Mouse (Mus musculus): ENCODE data around the gene Igsf21. TPM values are rescaled to one million over a fixed set of nuclear protein-coding genes. Genes with fewer than 3 reads are reported as not detected.
A peak's percentile ranks its signal among the peaks of the same experiment; 100 is the strongest.

The Igsf21 gene
- polyA plus RNA-seq, 1 experiment from 2014 or later, result 0.39 TPM

DNA sequence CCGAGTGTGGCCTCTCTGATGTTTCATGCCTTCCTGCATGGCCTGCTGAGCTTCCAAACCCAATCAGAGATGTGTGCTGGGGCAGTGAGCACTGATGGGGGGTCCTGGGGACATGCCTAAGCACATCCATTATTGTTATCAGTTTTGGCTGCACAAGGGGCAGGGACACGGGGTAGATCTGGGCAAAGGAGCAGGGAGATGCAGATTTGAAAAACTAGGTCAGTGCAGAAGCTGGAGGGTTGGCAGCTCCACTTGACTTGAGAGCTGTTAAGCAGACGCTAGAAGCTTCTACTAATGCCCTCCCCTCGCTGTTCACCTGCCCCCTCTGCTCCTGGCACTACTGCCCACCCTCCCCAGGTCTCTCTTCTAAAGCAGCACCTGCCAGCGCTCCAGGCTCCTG is 20.5 kb upstream of the Igsf21 start:
- Histone ChIP-seq H3K4me1 (ENCODE audit: control insufficient read depth, insufficient read depth, low read length) (no peaks in the 10 kb centered on the region), H3K9me3 (replicated peaks; ENCODE audit: control insufficient read depth, low read length) (no peaks in the 10 kb centered on the region), H3K4me2 (no peak overlapping the region), H3K9ac (ENCODE audit: low read depth, low read length) (no peak overlapping the region), H3K27me3 (ENCODE audit: control insufficient read depth, insufficient read depth, low read length) (no peaks in the 10 kb centered on the region), H3K27ac (ENCODE audit: low read depth, low read length) (no peak overlapping the region), H3K36me3 (ENCODE audit: control insufficient read depth, insufficient read depth, low read length) (no peaks in the 10 kb centered on the region), H3K4me3 (ENCODE audit: low read depth, low read length) (no peak overlapping the region)
- ATAC-seq (replicated peaks; ENCODE audit: insufficient number of reproducible peaks, low FRiP score, low TSS enrichment), result no peak
- WGBS (ENCODE audit: insufficient replicate concordance), result 62% methylated on average over 5 of the region's 5 CpGs

DNA sequence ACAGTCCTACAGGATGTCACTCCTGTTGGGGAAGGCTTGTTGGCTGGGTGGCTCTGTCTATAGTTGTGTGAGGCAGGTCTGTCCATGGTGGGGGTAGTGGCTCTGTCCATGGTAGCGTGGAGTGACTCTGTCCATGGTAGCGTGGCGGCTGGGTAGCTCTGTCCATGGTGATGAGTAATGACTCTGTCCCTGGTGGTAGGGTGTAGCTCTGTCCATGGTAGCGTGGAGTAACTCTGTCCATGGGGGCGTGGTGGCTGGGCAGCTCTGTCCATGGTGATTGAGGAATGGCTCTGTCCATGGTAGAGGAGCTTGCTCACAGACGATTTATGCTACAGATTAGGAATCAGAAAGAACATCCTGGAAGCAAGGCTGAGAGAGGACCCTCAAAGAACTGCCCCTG is 12.4 kb upstream of the Igsf21 start:
- Histone ChIP-seq H3K4me2 (no peak overlapping the region), H3K9me3 (replicated peaks; ENCODE audit: control insufficient read depth, low read length) (no peaks in the 10 kb centered on the region), H3K36me3 (ENCODE audit: control insufficient read depth, insufficient read depth, low read length) (no peaks in the 10 kb centered on the region), H3K4me3 (ENCODE audit: low read depth, low read length) (no peak overlapping the region), H3K27me3 (ENCODE audit: control insufficient read depth, insufficient read depth, low read length) (no peaks in the 10 kb centered on the region; the same call in none of the 2 replicates), H3K4me1 (ENCODE audit: control insufficient read depth, insufficient read depth, low read length) (no peaks in the 10 kb centered on the region), H3K9ac (ENCODE audit: low read depth, low read length) (no peak overlapping the region), H3K27ac (ENCODE audit: low read depth, low read length) (no peak overlapping the region)
- 9% methylated on average over 6 of the region's 6 CpGs for WGBS (ENCODE audit: insufficient replicate concordance)
- peak; percentile 49; the same call in 1 of the 2 replicates for ATAC-seq (replicated peaks; ENCODE audit: insufficient number of reproducible peaks, low FRiP score, low TSS enrichment)

DNA sequence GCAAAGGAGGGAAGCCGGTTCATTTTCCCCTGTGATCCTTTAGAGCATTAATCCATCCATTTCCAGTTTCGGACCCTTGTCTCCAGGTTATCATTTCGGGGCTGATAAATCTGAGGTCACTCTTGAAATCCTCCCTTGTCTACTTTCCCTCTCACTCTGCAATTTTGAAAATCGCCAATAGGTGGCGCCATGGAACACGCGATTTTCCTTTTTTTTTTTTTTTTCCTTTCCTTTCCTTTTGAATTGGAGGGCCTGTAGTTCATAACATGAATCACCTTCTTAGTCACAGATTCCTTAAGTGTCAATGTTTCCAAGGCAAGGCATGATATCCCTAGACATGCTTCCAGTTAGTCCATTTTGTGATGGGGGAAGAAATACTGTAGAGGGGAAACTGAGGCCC is 5.8 kb upstream of the Igsf21 start:
- 11% methylated on average over 7 of the region's 7 CpGs for WGBS (ENCODE audit: insufficient replicate concordance)
- no peak for ATAC-seq (replicated peaks; ENCODE audit: insufficient number of reproducible peaks, low FRiP score, low TSS enrichment)
- no peak overlapping the region for H3K4me3 ChIP-seq (ENCODE audit: low read depth, low read length)
- peaks cover 39% of the 10 kb centered on the region for H3K27me3 ChIP-seq (ENCODE audit: control insufficient read depth, insufficient read depth, low read length)
- H3K4me1 ChIP-seq (ENCODE audit: control insufficient read depth, insufficient read depth, low read length), result no peaks in the 10 kb centered on the region
- no peak overlapping the region for H3K4me2 ChIP-seq
- no peaks in the 10 kb centered on the region for H3K9me3 ChIP-seq (replicated peaks; ENCODE audit: control insufficient read depth, low read length)
- no peak overlapping the region for H3K9ac ChIP-seq (ENCODE audit: low read depth, low read length)
- no peak overlapping the region for H3K27ac ChIP-seq (ENCODE audit: low read depth, low read length)
- H3K36me3 ChIP-seq (ENCODE audit: control insufficient read depth, insufficient read depth, low read length), result no peaks in the 10 kb centered on the region

DNA sequence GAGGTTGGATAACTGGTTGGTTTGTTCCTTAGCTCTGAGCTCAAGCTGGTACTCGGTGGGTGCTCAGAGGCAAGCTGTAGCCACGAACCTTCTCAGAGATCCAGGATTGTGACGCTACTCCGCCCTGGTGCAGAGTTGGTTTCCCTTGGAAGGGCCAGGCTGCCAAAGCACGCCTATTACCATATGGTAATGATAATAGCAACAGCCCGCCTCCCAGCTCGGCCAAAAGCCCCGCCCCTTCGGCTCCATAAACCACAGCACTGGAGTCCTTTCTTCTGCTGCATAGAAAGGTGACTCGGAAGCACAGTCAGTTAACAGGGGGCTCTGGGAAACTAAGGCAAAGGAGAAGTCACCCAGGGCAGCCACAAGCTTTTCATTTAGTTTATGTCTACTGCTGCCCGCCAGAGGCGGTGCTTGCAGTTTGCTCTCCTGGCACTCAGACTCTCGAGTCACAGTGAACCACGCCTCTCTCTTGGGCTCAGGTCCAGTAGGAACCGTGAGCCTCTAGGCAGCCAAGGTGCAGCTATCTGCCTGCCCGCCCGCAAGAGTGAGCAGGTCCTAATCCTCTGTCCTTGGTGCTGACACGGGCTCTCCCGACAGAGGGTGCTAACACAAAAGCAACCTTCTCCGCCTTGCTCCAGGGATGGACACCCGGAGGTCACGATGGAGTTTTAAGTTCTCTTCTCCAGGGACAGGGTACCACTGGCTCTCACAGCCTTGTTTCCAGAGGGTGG is 2.6 kb upstream of the Igsf21 start:
- no peak overlapping the region for H3K4me3 ChIP-seq (ENCODE audit: low read depth, low read length)
- peaks cover 5% of the 10 kb centered on the region for H3K4me1 ChIP-seq (ENCODE audit: control insufficient read depth, insufficient read depth, low read length)
- no peaks in the 10 kb centered on the region for H3K36me3 ChIP-seq (ENCODE audit: control insufficient read depth, insufficient read depth, low read length)
- H3K4me2 ChIP-seq, result no peak overlapping the region
- no peak for ATAC-seq (replicated peaks; ENCODE audit: insufficient number of reproducible peaks, low FRiP score, low TSS enrichment)
- no peak overlapping the region for H3K27ac ChIP-seq (ENCODE audit: low read depth, low read length)
- H3K9me3 ChIP-seq (replicated peaks; ENCODE audit: control insufficient read depth, low read length), result no peaks in the 10 kb centered on the region
- H3K9ac ChIP-seq (ENCODE audit: low read depth, low read length), result no peak overlapping the region
- H3K27me3 ChIP-seq (ENCODE audit: control insufficient read depth, insufficient read depth, low read length), result peaks cover 71% of the 10 kb centered on the region
- 6% methylated on average over 22 of the region's 22 CpGs for WGBS (ENCODE audit: insufficient replicate concordance)

DNA sequence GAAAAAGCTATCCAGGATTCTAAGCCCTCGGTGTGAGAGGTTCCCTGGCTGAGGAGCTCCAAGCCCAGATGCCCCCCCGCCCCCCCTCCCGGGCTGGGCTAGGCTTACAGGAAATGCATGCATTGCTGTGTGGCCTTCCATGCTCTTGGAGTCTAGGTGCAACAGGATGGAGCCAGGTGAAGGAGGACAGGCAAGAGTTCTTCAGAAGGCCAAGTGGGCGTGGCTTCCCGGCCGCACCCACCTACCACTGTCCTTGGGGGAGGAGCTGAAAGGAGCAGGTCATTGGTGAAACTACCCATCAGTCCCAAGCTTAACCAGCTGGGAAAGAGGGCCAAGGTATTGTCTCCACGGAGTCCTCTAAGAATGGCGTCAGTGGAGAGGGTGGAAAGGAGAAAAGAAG is 1.8 kb upstream of the Igsf21 start:
- H3K4me1 ChIP-seq (ENCODE audit: control insufficient read depth, insufficient read depth, low read length), result peaks cover 5% of the 10 kb centered on the region
- no peak overlapping the region for H3K4me2 ChIP-seq
- peaks cover 79% of the 10 kb centered on the region for H3K27me3 ChIP-seq (ENCODE audit: control insufficient read depth, insufficient read depth, low read length)
- H3K9ac ChIP-seq (ENCODE audit: low read depth, low read length), result no peak overlapping the region
- no peaks in the 10 kb centered on the region for H3K36me3 ChIP-seq (ENCODE audit: control insufficient read depth, insufficient read depth, low read length)
- no peak overlapping the region for H3K4me3 ChIP-seq (ENCODE audit: low read depth, low read length)
- H3K27ac ChIP-seq (ENCODE audit: low read depth, low read length), result no peak overlapping the region
- ATAC-seq (replicated peaks; ENCODE audit: insufficient number of reproducible peaks, low FRiP score, low TSS enrichment), result no peak
- WGBS (ENCODE audit: insufficient replicate concordance), result 5% methylated on average over 8 of the region's 8 CpGs
- H3K9me3 ChIP-seq (replicated peaks; ENCODE audit: control insufficient read depth, low read length), result no peaks in the 10 kb centered on the region

DNA sequence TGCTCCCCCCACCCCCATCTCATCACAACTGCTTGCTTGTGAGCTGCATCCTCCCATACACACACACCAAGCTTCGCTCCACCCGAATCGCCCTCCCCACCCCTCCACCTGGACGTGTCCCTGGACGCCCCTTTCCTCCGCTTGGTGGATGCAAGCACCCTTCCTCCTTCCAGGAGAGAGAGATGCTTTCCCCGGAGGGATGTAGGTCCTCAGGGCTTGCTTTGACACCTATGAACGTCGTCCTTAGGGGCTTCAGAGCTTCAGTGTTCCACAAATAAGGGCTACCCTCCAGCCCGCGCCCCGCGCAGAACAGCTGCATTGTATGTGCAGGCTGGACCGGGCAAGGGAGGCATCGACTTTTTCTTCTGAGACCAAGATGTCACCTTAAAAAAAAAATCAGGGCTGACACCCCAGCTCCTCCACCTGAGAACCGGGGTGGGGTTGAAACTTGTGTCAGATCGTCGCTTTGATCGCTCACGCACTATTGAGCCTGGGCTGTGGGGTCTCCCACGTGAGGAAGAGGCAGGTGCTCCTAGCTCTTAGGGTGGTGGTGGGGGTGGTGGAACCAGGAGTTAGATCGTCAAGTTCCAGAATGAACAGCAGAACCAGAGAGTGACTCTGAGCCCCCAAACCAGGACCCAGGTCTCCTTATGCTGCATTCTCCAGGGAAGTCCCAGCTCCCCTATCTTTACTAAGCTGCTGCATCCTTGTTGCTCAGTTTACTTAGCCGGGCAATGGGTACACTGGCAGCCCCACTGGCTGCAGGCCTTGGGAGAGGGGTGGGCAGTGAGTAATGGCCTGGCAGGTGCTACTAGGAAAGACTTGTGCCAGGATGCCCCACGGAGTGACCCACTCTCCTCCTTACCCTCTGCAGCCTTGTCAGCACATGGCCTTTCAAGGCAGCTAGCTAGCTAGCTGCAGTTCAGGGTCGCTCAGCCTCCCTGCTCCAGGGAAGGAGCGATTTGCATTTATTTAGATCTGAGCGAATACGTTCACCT is 721 bp upstream of the Igsf21 start:
- Histone ChIP-seq H3K27me3 (ENCODE audit: control insufficient read depth, insufficient read depth, low read length) (peaks cover 90% of the 10 kb centered on the region), H3K9me3 (replicated peaks; ENCODE audit: control insufficient read depth, low read length) (no peaks in the 10 kb centered on the region), H3K4me3 (ENCODE audit: low read depth, low read length) (peak overlapping the region; percentile 31; the same call in 1 of the 2 replicates), H3K4me1 (ENCODE audit: control insufficient read depth, insufficient read depth, low read length) (peaks cover 5% of the 10 kb centered on the region), H3K36me3 (ENCODE audit: control insufficient read depth, insufficient read depth, low read length) (no peaks in the 10 kb centered on the region), H3K27ac (ENCODE audit: low read depth, low read length) (no peak overlapping the region), H3K4me2 (peak overlapping the region; percentile 64), H3K9ac (ENCODE audit: low read depth, low read length) (no peak overlapping the region)
- ATAC-seq (replicated peaks; ENCODE audit: insufficient number of reproducible peaks, low FRiP score, low TSS enrichment), result no peak
- WGBS (ENCODE audit: insufficient replicate concordance), result 9% methylated on average over 28 of the region's 28 CpGs

DNA sequence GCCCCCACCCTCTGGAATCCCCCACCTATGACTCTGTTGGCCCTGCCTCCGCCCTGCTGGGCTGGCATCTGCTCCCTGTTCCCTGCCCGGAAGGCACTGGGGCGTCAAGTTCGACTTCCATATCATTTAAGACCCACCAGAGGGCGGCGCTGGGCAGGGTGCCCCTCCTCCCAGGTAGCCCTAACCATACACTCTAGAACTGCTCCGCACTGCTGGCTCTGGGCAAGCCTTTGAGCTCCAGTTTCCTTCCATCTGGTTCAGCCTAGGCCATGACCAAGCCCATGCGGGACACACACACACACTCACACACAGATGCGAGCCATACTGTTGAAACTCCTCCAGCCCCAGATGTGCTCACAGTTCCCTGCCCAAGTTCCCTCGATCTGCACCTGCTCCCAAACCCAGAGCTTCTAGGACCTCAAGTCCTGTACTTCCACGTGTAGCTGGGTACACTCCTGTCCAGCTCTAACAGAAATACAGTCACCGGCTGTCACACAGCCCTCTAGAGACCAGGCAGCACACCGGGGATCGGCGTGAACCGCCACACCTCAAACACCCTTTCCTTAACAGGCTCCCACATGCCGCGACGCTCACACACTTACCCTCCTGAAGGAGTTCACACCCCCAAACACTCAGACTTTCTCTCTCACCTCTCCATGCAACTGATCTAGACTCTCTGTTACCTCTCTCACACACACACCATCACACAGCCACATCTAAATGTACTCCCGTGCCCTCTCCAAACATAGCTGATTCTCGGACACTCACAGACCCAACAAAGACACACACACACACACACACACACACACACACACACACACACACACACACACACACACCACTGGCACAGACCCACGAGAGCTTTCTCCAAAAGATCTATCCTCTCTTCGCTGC is 1.1 kb downstream of the Igsf21 start:
- Histone ChIP-seq H3K36me3 (ENCODE audit: control insufficient read depth, insufficient read depth, low read length) (no peaks in the 10 kb centered on the region), H3K9ac (ENCODE audit: low read depth, low read length) (no peak overlapping the region), H3K9me3 (replicated peaks; ENCODE audit: control insufficient read depth, low read length) (no peaks in the 10 kb centered on the region), H3K4me2 (peak overlapping the region; percentile 64), H3K4me3 (ENCODE audit: low read depth, low read length) (no peak overlapping the region; the same call in 1 of the 2 replicates), H3K27me3 (ENCODE audit: control insufficient read depth, insufficient read depth, low read length) (peaks cover 93% of the 10 kb centered on the region), H3K27ac (ENCODE audit: low read depth, low read length) (no peak overlapping the region), H3K4me1 (ENCODE audit: control insufficient read depth, insufficient read depth, low read length) (peaks cover 5% of the 10 kb centered on the region)
- 5% methylated on average over 22 of the region's 23 CpGs for WGBS (ENCODE audit: insufficient replicate concordance)
- no peak for ATAC-seq (replicated peaks; ENCODE audit: insufficient number of reproducible peaks, low FRiP score, low TSS enrichment)

DNA sequence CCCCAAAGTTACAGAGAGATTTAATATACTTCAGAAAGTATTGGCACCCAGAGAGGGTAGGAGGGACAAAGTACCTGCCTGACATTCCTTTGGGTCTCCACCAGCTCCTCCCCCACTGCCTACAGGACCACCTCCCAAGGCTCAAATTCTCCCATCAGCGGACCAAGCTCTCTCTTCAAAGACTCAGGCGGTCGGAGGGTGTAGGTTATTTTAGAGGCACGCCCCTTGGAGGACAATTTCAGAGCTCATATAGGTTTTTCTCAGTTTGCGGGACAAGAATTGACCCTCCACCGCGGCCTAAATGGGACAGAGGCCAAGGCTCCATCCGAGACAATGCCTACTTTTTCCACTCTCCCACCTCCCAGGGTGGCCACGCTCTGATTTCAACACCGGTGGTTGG is 1.7 kb downstream of the Igsf21 start:
- WGBS (ENCODE audit: insufficient replicate concordance), result 3% methylated on average over 10 of the region's 10 CpGs
- Histone ChIP-seq H3K36me3 (ENCODE audit: control insufficient read depth, insufficient read depth, low read length) (no peaks in the 10 kb centered on the region), H3K27me3 (ENCODE audit: control insufficient read depth, insufficient read depth, low read length) (peaks cover 86% of the 10 kb centered on the region), H3K9me3 (replicated peaks; ENCODE audit: control insufficient read depth, low read length) (no peaks in the 10 kb centered on the region), H3K9ac (ENCODE audit: low read depth, low read length) (no peak overlapping the region), H3K4me3 (ENCODE audit: low read depth, low read length) (no peak overlapping the region), H3K4me2 (no peak overlapping the region), H3K27ac (ENCODE audit: low read depth, low read length) (no peak overlapping the region), H3K4me1 (ENCODE audit: control insufficient read depth, insufficient read depth, low read length) (peaks cover 5% of the 10 kb centered on the region)
- no peak for ATAC-seq (replicated peaks; ENCODE audit: insufficient number of reproducible peaks, low FRiP score, low TSS enrichment)
